Mouse (Mus musculus) megakaryocyte, adult 5-6 weeks (primary cell): ENCODE measurements around the gene Zmynd8. TPM values are rescaled to one million over a fixed set of nuclear protein-coding genes. Genes with fewer than 3 reads are reported as not detected.

Source experiments
- ATAC-seq: 2 replicates; pipeline ENCODE4 v1.8.0; 2016; ENCODE audit warnings: mild to moderate bottlenecking, inconsistent platforms; ENCODE audit not compliant: poor library complexity, severe bottlenecking
- total RNA-seq, 2 experiments: library from RNA; stranded (forward) in 1 of 2; stranded (reverse) in 1 of 2; fragments of 153-499, 151-499 nt in 1 of 2; fragments of 221-1000, 200-1000 nt in 1 of 2; gene quantifications; 2 replicates each; pipeline versions ENCODE4 v1.2.3 to v1.2.4; 2015 to 2017

The Zmynd8 gene
- total RNA-seq (2015) (26.9 and 37.5 TPM in 2 replicates), total RNA-seq (2017) (26.7 and 28.3 TPM in 2 replicates)

DNA sequence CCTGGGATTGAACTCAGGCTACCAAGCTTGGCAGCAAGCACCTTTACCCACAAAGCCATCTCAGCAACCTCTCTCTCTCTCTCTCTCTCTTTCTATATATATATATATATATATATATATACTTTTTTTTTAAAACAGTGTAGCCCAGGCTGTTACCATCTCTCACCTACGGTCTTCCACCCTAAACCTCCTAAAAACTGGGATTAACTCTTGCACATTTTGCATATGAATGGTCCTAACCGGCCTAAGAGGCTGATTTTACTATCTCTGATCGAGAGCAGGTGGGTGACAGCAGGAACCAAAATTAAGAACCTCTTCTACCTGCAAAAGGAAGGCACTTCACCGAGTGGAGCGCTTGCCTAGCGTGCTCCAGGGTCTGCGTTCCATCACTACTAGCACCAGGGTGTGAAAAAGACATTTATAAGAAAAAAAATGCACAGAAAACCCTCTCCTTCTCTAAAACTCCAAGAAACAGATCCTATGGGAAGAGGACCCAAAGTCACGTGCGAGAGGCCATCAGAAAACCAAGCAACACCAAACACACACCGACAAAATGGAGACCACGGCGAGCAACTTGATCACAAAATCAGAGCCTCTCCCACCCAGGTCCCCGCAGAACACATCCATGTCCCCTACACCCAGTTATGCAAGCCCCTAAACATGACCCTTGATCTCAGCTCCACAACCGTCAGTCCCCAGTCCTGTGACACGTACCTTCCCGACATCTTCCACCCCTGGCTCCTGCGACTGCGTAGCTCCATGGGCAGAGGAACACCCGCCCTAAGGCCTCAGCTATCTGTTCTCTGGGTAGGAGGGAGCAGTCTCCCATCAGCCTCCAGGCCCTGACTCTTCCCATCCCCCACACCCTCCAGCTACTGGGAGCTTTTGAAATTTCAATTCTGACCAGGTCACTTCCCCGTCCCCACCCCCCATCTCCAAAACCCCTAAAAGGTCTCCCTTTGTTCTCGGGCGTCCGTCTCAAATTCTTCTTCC lies at the start of gene Zmynd8:
Gene Zmynd8 (minus strand): TSS at position 815 of the 993 bp plus-strand sequence.
- no peak for ATAC-seq

DNA sequence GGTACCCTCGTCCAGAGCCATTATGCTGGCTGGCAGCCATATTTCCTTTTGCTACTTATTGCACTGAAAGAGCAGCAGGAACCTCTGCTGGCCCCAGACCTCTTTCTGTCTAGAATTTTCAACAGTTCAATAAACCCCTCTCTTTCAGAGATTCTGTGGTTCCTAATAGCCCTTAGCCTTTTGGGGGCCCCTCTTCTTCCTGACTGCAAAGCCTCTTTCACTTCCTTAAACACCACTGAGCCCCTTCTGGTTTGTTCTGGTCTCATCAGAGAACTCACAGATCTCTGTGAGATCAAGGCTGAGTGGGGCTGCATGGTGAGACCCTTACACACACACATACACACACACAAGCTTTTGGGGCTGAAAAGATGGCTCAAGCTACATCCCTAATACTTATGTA lies 49.2 kb upstream of the Zmynd8 start:
- ATAC-seq: peak; percentile 47; the same call in 1 of the 2 replicates

GRCm38 (mm10) chr2:165946046-165946564 lies 47.3 kb upstream of the Zmynd8 start:
- ATAC-seq: peak; percentile 50

DNA sequence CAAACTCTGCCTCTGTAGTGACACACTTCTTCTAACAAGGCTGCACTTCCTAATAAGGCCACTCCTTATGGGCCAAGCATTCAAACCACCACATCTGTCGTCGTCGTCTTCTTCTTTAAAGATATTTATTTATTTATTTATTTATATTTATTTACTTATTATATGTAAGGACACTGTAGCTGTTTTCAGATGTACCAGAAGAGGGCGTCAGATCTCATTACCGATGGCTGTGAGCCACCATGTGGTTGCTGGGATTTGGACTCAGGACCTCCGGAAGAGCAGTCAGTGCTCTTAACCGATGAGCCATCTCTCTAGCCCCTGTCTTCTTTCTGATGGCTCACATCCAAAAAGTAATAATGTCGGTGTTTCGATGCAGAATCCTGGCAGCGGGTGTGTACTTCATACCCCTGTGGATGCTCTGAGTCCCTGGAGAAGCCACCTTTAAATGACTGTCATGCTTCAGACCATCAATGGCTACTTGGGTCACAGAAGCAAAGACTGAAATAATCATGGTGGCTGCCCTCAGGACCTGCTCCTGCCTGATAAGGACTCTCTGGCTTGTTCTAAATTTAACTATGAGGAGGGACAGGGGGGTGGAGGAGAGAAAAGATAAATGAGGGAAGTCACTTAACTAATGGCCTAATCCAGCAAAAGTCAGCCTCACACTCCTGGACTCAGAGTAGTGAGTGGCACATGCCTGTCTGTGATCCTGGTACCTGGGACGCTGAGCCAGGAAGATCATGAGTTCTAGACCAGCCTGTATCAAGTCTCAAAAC lies 45.9 kb upstream of the Zmynd8 start:
- no peak for ATAC-seq

GRCm38 (mm10) chr2:165943113-165943512 lies 44.3 kb upstream of the Zmynd8 start:
- no peak for ATAC-seq

DNA sequence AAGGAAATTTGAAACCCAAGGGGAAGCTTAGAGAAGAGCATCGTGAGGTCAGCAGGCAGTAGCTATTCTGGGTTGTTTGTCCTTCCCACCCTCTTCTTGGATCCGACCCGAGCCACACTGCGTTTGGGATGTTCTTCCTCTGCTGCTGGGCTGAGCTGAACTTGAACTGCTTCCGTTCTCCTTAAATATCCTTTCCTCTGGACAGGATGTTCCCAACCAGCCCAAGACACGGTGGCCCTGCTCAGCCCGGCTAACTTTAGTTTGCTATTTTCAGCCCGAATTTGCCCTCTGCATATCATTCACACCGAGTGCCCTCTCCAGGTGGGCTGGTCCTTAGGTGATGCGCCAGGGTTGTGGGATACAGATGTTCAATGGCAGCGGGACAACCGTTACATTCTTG lies 37.3 kb upstream of the Zmynd8 start:
- ATAC-seq: no peak

DNA sequence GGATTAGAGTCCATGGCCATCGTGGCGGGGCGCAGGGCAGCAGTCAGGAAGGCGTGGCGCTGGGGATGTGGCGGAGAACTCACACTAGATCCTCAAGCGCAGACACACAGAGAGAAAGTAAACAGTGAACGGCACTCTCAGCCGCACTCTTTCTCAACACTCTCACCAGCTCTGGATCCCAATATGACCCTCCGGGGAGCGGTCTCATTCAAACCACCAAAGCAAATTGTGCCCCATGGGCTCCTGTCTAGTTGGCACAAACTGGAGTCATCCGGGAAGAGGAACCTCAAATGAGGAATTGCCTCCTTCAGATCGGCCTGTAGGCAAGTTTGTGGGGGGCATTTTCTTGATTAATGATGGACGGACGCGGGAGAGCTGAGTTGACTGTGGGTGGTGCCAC lies 28.9 kb upstream of the Zmynd8 start:
- peak; percentile 20; the same call in 1 of the 2 replicates for ATAC-seq

DNA sequence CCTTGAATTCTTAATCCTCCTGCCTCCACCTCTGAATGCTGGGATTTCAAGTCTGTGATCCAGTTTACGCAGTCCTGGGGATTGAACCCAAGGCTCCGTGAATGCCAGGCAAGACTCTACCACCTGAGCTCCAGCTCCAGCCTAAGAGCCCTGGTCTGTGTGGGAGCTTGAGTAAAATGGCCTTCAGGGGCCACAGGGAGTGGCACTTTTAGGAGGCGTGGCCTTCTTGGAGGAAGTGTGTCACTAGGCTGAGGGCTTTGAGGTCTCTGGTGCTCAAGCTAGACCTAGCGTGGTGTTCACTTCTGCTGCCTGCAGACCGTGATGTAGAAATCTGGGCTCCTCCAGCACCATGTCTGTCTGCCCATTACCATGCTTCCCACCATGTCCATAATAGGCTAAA lies 27.4 kb upstream of the Zmynd8 start:
- ATAC-seq: peak; percentile 26

DNA sequence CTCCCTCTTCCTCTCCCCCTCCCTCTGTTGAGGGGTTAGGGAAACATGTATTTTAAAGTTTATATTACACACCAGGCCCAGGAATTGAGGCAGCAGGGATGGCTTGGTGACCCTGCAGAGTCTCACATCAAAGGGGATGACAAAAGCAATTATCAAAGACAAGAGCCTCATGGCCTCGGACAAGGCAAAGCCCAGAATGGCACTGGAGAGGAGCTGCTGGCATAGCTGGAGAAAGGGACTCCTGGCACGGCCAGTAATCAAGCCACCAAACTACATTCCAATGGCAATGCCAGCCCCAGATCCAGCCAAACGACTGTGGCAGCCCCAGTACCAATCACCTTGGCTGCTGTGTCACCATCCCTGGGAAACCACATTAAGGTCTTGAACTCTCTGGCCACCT lies 26.3 kb upstream of the Zmynd8 start:
- ATAC-seq: no peak

DNA sequence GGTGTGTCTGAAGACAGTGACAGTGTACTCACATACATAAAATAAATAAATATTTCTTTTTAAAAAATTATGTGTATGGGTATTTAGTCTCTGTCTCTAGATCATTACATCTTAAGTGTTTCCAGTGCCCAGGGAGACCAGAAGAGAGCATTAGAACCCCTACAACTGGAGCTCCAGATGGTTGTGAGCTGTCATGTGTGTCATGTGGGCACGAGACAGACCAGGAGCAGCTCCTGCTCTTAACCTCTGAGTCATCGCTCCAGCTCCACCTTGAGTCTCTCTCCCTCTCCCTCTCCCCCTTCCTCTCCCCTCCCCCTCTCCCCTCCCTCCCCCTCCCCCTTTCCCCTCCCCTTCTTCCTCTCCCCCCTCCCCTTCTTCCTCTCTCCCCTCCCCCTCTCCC lies 25.9 kb upstream of the Zmynd8 start:
- no peak for ATAC-seq

DNA sequence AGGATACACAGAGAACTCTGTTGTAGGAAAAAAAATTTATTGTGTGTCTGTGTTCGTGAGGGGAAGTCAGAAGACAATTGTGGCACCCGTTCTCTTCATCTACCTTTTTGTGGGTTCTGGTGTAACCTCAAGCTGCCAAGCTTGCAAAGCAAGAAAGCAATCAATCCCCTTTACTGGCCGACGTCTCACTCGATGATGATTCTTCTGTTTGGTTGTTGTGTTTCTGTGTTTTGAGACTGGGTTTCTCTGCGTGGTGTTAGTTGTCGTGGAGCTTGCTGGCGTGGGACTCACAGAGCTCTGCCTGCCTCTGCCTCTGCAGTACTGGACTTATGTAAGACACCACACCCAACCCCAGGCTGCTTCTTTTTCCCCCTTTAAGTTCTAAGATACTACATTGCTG lies 24.9 kb upstream of the Zmynd8 start:
- ATAC-seq: no peak

GRCm38 (mm10) chr2:165922994-165923393 lies 24.2 kb upstream of the Zmynd8 start:
- ATAC-seq: 0 out of 2 replicates have a peak, but pooled peaks have one; percentile 17

DNA sequence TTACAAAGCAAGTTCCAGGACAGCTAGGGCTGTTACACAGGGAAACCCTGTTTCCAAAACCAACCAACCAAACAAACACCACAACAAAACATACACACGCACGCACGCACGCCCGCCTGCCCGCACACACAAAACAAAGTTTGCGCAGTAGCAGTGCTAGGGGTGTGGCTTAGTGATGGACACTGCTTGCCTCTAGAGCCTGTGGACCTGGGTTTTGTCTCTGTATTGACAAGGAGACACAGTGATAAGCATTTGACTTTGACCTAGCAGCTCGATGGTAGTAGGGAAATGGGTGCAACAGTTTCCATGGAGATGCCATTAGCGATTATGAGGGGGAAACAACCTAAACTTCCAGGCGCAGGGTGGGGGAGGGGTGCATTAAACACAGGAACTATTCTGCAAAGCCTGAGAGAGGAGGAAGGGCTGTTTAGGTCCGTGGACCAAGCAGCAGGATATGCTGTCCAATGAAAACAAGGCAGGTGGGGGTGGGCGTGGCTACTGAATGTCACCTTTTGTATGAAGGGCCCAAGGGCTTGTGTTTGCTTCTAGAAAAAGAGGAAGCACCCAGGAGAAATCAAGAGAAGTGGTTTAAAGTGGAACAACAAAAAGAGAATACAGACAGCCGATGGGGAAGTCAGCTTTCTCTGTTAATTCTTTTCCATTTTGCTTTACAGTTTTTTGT lies 23.4 kb upstream of the Zmynd8 start:
- peak; percentile 88 for ATAC-seq

DNA sequence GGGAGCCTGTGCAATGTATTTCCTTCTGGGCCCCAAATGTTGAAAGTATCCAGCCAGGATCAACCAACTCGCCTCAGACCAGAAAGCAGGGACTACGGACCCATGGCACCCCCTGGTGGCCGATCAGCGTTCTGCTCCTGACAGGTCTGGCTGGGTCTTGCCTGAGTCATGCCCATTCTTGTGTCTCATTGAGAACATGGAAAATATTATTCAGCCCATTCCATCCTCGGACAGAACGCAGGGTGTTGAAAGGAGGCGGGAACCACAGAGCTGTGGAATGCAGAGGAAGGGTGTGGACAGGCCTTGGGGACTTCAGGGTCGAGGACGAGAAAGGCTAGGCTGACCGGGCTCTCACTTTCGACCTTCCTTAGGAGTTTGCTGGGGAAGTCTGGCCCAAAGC lies 15.5 kb upstream of the Zmynd8 start:
- ATAC-seq: peak; percentile 96

DNA sequence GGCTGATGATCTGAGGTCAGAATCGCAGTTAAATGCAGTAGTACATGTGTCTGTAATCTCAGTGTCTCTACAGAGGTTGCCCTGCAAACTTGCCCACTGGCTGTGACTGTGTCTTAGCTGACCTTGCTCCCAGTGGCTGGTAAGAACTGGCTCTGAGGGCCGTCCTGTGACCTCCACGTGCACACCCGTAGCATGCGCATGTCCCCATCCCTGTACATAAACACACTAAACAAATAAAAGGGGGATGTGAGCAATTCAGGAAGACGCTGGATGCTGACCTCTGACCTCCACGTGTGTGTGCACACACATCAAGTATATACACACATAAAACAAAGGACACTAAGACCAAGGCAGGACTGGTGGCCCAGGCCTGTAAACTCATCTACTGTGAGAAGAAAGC lies 14.3 kb upstream of the Zmynd8 start:
- ATAC-seq: no peak

GRCm38 (mm10) chr2:165909731-165910130 lies 10.9 kb upstream of the Zmynd8 start:
- ATAC-seq: no peak

DNA sequence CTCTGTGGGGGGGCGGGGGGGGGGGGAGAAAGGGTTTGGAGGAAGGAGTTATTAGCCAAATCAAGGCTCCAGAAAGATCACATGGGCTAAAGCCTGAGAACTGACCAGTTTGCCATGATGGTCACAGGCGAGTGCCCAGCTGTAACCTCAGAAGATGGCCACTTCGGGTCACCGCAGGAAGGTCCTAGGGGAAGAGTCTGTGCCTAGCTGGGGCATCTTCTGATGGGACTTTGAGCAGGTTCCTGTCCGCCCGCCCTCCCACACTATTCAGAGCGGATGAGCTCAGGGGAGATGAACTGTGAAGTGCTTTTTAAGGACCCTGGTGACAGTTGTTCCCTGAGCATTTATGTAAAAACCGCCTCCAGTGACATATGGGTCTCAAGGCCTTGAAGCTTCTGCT lies 8.4 kb upstream of the Zmynd8 start:
- no peak for ATAC-seq

GRCm38 (mm10) chr2:165906332-165906945 lies 7.6 kb upstream of the Zmynd8 start:
- ATAC-seq: no peak

- ATAC-seq: no peak
Measured at GRCm38 (mm10) chr2:165901127-165901384, 2.2 kb upstream of the Zmynd8 start.

GRCm38 (mm10) chr2:165900351-165901126 lies 1.7 kb upstream of the Zmynd8 start:
- ATAC-seq: no peak
